Mouse (Mus musculus) ES-E14 (cell line): ENCODE measurements around the gene Brms1.

Experiments used
- HCFC1 ChIP-seq: IDR thresholded peaks from 2 replicates; pipeline ENCODE4 v1.6.1; 2012; ENCODE audit warnings: low read length, inconsistent platforms, borderline replicate concordance; ENCODE audit not compliant: insufficient read depth
- ZC3H11A ChIP-seq: IDR thresholded peaks from 2 replicates; pipeline ENCODE4 v1.6.1; 2012; ENCODE audit warnings: low read depth, mild to moderate bottlenecking, inconsistent platforms, low read length, borderline replicate concordance
- ZNF384 ChIP-seq: IDR thresholded peaks from 2 replicates; pipeline ENCODE4 v1.6.1; 2012; ENCODE audit warnings: low read depth, low read length, inconsistent platforms

- TF ChIP-seq HCFC1 (no peak), ZNF384 (no peak), ZC3H11A (no peak)
Observed at GRCm38 (mm10) chr19:5069978-5070377, 28.8 kb downstream of the Brms1 start.
